25 mouse cellular contexts compared by ENCODE assay signal in genomic region chr16:41275999-41276671, GRCm38 (mm10).
DNase-seq lines count a peak whose midpoint lies in the region; ATAC-seq lines count a peak whose summit lies in the region.
"Had no signal": no experiment of that assay in that cellular context is flagged by ENCODE, and none has a peak within 500 bp of the region (broad histone marks: within the 10 kb centered on the region; RNA-seq: fewer than 3 reads in every experiment).

No protein-coding gene starts in this region.

- ATAC-seq in forebrain, embryonic 11.5 days (replicated peaks; ENCODE audit: low FRiP score), result peak; percentile 51
- ATAC-seq in forebrain, embryonic 15.5 days (replicated peaks), result no peak
- ATAC-seq in frontal cortex, adult (ENCODE audit: low TSS enrichment), result peak; percentile 38; the same call in 1 of the 2 replicates
- ATAC-seq in megakaryocyte progenitor cell, adult 5-6 weeks (replicated peaks; ENCODE audit: poor library complexity), result no peak
- ATAC-seq: activated CD4-positive, CD25-positive, alpha-beta regulatory T cell, adult 4 months; hindbrain, embryonic 16.5 days; intestine, embryonic 15.5 days had no signal

- no peaks in the 10 kb centered on the region for H3K36me3 ChIP-seq in forebrain, embryonic 11.5 days (ENCODE audit: control insufficient read depth, insufficient read depth, low read length)
- H3K36me3 ChIP-seq in forebrain, embryonic 15.5 days, result no peaks in the 10 kb centered on the region
- H3K36me3 ChIP-seq: embryonic facial prominence, embryonic 10.5 days; embryonic facial prominence, embryonic 13.5 days; heart, embryonic 10.5 days; hindbrain, embryonic 13.5 days; intestine, embryonic 15.5 days had no signal

- H3K4me1 ChIP-seq in forebrain, embryonic 11.5 days (replicated peaks; ENCODE audit: control insufficient read depth, insufficient read depth, low read length), result no peaks in the 10 kb centered on the region
- H3K4me1 ChIP-seq in forebrain, embryonic 15.5 days, result 0 out of 2 replicates have a peak, but pooled peaks cover 6% of the 10 kb centered on the region
- H3K4me1 ChIP-seq: embryonic facial prominence, embryonic 10.5 days; embryonic facial prominence, embryonic 13.5 days; heart, embryonic 10.5 days; hindbrain, embryonic 13.5 days; intestine, embryonic 15.5 days had no signal

- no peak overlapping the region for H3K4me3 ChIP-seq in forebrain, embryonic 11.5 days (ENCODE audit: low read depth, low read length)
- H3K4me3 ChIP-seq in forebrain, embryonic 15.5 days, result no peak overlapping the region
- H3K4me3 ChIP-seq: embryonic facial prominence, embryonic 10.5 days; embryonic facial prominence, embryonic 13.5 days; erythroblast, embryonic 14.5 days; heart, adult 2 months; heart, embryonic 10.5 days; hindbrain, embryonic 13.5 days; intestine, embryonic 15.5 days had no signal

- 73% methylated on average over 2 of the region's 2 CpGs for WGBS in forebrain, embryonic 11.5 days
- 55% methylated on average over 2 of the region's 2 CpGs for WGBS in forebrain, embryonic 15.5 days

- no peaks in the 10 kb centered on the region for H3K27me3 ChIP-seq in forebrain, embryonic 11.5 days (ENCODE audit: control insufficient read depth, insufficient read depth, low read length)
- H3K27me3 ChIP-seq in forebrain, embryonic 15.5 days, result no peaks in the 10 kb centered on the region
- H3K27me3 ChIP-seq: embryonic facial prominence, embryonic 13.5 days; hindbrain, embryonic 13.5 days; intestine, embryonic 15.5 days had no signal

- H3K9ac ChIP-seq in forebrain, embryonic 11.5 days (ENCODE audit: low read length), result no peak overlapping the region
- H3K9ac ChIP-seq in forebrain, embryonic 15.5 days (replicated peaks), result no peak overlapping the region
- H3K9ac ChIP-seq: embryonic facial prominence, embryonic 13.5 days; hindbrain, embryonic 13.5 days; intestine, embryonic 15.5 days had no signal

- no peak overlapping the region for H3K4me2 ChIP-seq in forebrain, embryonic 11.5 days (ENCODE audit: low read depth, low read length, severe bottlenecking)
- H3K4me2 ChIP-seq in forebrain, embryonic 15.5 days (replicated peaks), result no peak overlapping the region
- H3K4me2 ChIP-seq: embryonic facial prominence, embryonic 13.5 days; hindbrain, embryonic 13.5 days; intestine, embryonic 15.5 days had no signal

- H3K9me3 ChIP-seq in forebrain, embryonic 11.5 days (ENCODE audit: control insufficient read depth, low read length), result no peaks in the 10 kb centered on the region
- no peaks in the 10 kb centered on the region for H3K9me3 ChIP-seq in forebrain, embryonic 15.5 days
- H3K9me3 ChIP-seq: embryonic facial prominence, embryonic 10.5 days; embryonic facial prominence, embryonic 13.5 days; heart, embryonic 10.5 days; hindbrain, embryonic 13.5 days; intestine, embryonic 15.5 days had no signal

- no peak overlapping the region for H3K27ac ChIP-seq in forebrain, embryonic 11.5 days (ENCODE audit: low read depth, low read length)
- no peak overlapping the region for H3K27ac ChIP-seq in forebrain, embryonic 15.5 days (replicated peaks)
- H3K27ac ChIP-seq: embryonic facial prominence, embryonic 10.5 days; embryonic facial prominence, embryonic 13.5 days; heart, adult 2 months; heart, embryonic 10.5 days; hindbrain, embryonic 13.5 days; intestine, embryonic 15.5 days had no signal

- DNase-seq in forebrain, embryonic 11.5 days (ENCODE audit: low spot score), result no peak
- no peak for DNase-seq in frontal cortex, postnatal 25 days (ENCODE audit: low spot score in 2 of 2)
- peak; percentile 17 for DNase-seq in retina, embryonic 14.5 days (ENCODE audit: low spot score)
- DNase-seq: adrenal gland, adult 8-10 months; adrenal gland, postnatal 25 days; cerebellum, adult 11-12 months; cerebellum, adult 8-10 months; cerebellum, postnatal 10 days; cerebellum, postnatal 36 days; embryo, embryonic 11 days; gastrocnemius, postnatal 10 days; gastrocnemius, postnatal 36 days; heart, adult 2 months; kidney, adult 11 months had no signal

Comparison
In these comparisons a context has a peak if more than half of its experiments do, and no peak if none do; other contexts are left out.
1. ATAC-seq: peak in forebrain, embryonic 11.5 days (single experiment) and frontal cortex, adult (single experiment); none in forebrain, embryonic 15.5 days (single experiment) and megakaryocyte progenitor cell, adult 5-6 weeks (single experiment).